Mouse (Mus musculus) 416B (cell line): ENCODE measurements around the gene Mafb.

Experiments used
- DNase-seq: peaks from one replicate; pipeline ENCODE4 v3.0.0; 2011; ENCODE audit warnings: low read depth

Gene Mafb

DNA sequence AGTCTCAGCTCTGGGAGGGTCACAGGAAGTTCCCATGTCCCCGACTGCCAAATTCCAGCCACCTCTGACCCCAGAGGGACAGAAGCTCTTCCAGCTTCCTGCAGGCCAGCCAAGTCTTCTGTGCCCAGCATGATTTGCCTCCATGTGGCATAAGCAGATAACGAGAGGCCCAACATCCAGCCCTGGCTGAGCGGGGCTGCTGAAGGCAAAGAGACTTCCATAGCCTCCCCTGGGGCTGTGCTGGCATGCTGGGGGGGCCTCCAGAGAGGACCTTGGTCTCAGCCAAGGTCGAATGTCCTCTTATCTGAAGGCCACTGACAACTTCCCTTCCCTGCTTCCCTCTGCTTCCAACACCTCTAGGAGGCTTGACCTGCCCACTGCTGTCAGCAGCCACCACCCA lies 39.7 kb downstream of the Mafb start:
- no peak for DNase-seq

DNA sequence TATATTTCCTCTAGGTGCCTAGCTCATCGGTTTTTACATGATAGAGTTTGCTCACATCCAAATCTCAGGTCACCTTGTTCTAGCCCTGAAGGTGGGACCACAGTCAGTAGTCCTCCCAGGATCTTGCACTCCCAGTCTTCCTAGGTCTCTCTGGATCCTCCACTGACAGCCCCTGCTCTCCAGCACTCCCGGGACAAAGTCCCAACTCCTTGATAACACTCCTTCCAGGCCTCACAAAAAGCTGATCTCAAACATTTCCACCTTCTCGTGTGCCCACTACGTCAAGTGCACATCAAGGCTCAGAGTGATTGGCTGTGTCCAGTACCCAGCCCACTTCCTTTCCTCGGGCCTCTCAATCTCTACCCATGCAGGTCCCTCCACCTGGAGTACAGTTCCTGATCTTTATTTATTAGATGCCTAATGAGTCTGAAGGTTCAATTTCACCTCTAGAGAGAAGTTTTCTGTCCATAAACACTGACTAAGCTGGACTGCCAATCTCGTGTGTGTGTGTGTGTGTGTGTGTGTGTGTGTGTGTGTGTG lies 41.7 kb downstream of the Mafb start:
- DNase-seq: no peak

DNA sequence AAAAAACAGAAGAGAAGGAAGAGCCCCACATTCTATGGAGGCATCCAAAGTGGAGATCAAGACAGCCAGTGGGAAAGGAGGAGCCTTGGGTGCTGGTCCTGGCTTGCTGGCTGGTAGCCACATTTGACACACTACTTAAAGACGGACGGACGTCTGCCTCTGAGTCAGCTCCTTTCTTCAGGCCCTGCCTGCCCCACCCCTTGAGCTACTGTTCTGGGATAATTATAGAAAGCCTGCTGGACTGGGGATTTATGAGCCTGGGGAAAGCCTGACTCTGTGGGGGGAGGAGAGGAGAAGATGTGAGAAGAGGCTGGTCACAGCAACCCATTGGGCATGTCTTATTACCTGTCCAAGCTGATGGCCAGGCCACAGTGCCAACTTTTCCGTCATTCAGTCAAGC lies 45.0 kb downstream of the Mafb start:
- DNase-seq: no peak

DNA sequence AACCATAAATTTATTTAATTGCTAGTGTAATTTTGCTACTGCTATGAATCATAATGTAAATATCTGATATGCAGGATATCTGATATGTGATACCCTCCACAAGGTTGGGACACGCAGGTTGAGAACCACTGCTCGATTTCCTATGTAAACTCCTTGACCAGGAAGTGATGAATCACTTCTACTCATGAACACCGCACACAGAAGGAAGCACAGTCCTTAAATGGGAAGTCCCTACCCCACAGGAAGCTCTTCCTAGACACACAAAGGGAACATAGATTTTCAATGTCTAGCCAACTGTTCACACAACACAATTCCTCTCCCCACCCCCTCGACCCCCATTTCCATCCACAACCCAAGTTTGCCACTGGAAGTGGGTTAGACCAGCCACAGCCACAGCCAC lies 48.6 kb downstream of the Mafb start:
- DNase-seq: no peak
